Comparison of ENCODE assay signal across 29 mouse cellular contexts in the genomic region with DNA sequence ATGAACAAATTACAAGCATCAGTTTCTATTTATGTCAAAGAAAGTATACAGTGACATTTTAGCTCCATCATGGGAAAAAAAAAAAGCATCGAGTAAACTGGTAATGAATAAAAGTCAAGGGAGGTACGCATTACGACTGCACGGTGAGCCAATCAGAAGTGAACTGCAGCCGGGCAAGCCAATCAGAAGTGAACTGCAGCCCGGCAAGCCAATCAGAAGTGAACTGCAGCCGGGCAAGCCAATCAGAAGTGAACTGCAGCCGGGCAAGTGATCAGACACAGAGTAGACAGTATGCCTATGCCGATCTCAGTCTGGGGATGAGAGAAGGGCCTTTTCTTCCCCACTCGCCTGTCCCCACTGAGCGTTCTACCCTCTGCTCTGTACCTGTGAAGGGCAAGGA. TPM values are rescaled to one million over a fixed set of nuclear protein-coding genes. Genes with fewer than 3 reads are reported as not detected.
A peak's percentile ranks its signal among the peaks of the same experiment; 100 is the strongest.
DNase-seq lines count a peak whose midpoint lies in the region; ATAC-seq and TF ChIP-seq lines count a peak whose summit lies in the region.
"Had no signal": no experiment of that assay in that cellular context is flagged by ENCODE, and none has a peak within 500 bp of the region (broad histone marks: within the 10 kb centered on the region; RNA-seq: fewer than 3 reads in every experiment).

No protein-coding gene starts in this region.

- TF ChIP-seq RAD21 in CH12.LX (IDR thresholded peaks at IDR 0.05; ENCODE audit: low read depth, low read length): no peak

- TF ChIP-seq CTCF in CH12.LX (conservative IDR thresholded peaks at IDR 0.05 in 1 of 2, IDR thresholded peaks at IDR 0.05 in 1 of 2; ENCODE audit: low read depth in 2 of 2, low read length in 2 of 2): no peak

- H3K9ac ChIP-seq in CH12.LX (ENCODE audit: insufficient read depth, low read depth): no peak overlapping the region
- no peak overlapping the region for H3K9ac ChIP-seq in forebrain, embryonic 13.5 days
- H3K9ac ChIP-seq: embryonic facial prominence, embryonic 13.5 days; embryonic facial prominence, embryonic 15.5 days; forebrain, embryonic 12.5 days; forebrain, embryonic 15.5 days; forebrain, postnatal 0 days had no signal

- no peaks in the 10 kb centered on the region for H3K36me3 ChIP-seq in CH12.LX (replicated peaks in 1 of 2; ENCODE audit: control insufficient read depth in 1 of 2, insufficient read depth in 1 of 2, low read length in 1 of 2)
- no peaks in the 10 kb centered on the region for H3K36me3 ChIP-seq in forebrain, embryonic 13.5 days (ENCODE audit: poor library complexity, severe bottlenecking)
- H3K36me3 ChIP-seq: forebrain, embryonic 10.5 days; forebrain, embryonic 12.5 days; forebrain, embryonic 15.5 days; G1E had no signal

- no peaks in the 10 kb centered on the region for H3K79me2 ChIP-seq in CH12.LX (replicated peaks; ENCODE audit: control insufficient read depth, extremely low read depth, insufficient read depth, poor library complexity, severe bottlenecking)

- H3K27ac ChIP-seq in CH12.LX (ENCODE audit: insufficient read depth, low read depth): no peak overlapping the region
- no peak overlapping the region for H3K27ac ChIP-seq in forebrain, embryonic 13.5 days
- H3K27ac ChIP-seq: embryonic facial prominence, embryonic 13.5 days; embryonic facial prominence, embryonic 15.5 days; forebrain, embryonic 10.5 days; forebrain, embryonic 12.5 days; forebrain, embryonic 15.5 days had no signal

- H3K4me1 ChIP-seq in CH12.LX (ENCODE audit: control insufficient read depth in 1 of 2, insufficient read depth in 2 of 2): no peaks in the 10 kb centered on the region
- no peaks in the 10 kb centered on the region for H3K4me1 ChIP-seq in forebrain, embryonic 13.5 days
- H3K4me1 ChIP-seq: embryonic facial prominence, embryonic 13.5 days; embryonic facial prominence, embryonic 15.5 days; forebrain, embryonic 12.5 days; forebrain, embryonic 15.5 days had no signal

- TF ChIP-seq POLR2A in CH12.LX (IDR thresholded peaks at IDR 0.05; ENCODE audit: low read depth, low read length): no peak

- dilution Hi-C loops in CH12.LX (cut with MboI; ENCODE audit: extremely low pct_ligation_motif_present, extremely low pct_unique_long_range_greater_than_20kb, low sequenced_read_pairs): no loop called here

- no peaks in the 10 kb centered on the region for H3K27me3 ChIP-seq in CH12.LX (replicated peaks)
- H3K27me3 ChIP-seq in forebrain, embryonic 13.5 days: no peaks in the 10 kb centered on the region
- H3K27me3 ChIP-seq: embryonic facial prominence, embryonic 13.5 days; embryonic facial prominence, embryonic 15.5 days; forebrain, embryonic 12.5 days; forebrain, embryonic 15.5 days; Patski had no signal

- WGBS in forebrain, embryonic 13.5 days: 95% methylated on average over 11 of the region's 11 CpGs

- ATAC-seq in forebrain, embryonic 13.5 days: no peak
- ATAC-seq: CD4-positive, CD25-positive, alpha-beta regulatory T cell, adult 4 months; forebrain, embryonic 15.5 days; forebrain, postnatal 0 days; Patski had no signal

- DNase-seq in heart, adult 11 months: peak; percentile 57
- DNase-seq in heart, adult 8-10 months (ENCODE audit: low spot score): no peak
- DNase-seq in CH12.LX (ENCODE audit: extremely low read depth) (no peak), R1 (ENCODE audit: low read depth, low spot score) (peak; percentile 32)
- peak; percentile 31 for DNase-seq in testis, postnatal 14 days (ENCODE audit: low spot score)
- no peak for DNase-seq in layer of hippocampus, adult 18-20 months (ENCODE audit: low spot score in 2 of 2)
- DNase-seq: adrenal gland, adult 2 months; adrenal gland, postnatal 10 days; adrenal gland, postnatal 25 days; B cell, adult 2 months; cerebellum, adult 11 months; cerebellum, adult 18-20 months; cerebellum, adult 8-10 months; cerebellum, adult 9-11 months; cerebellum, postnatal 14 days; cerebellum, postnatal 36 days; embryo, embryonic 11 days; forebrain, postnatal 0 days had no signal

- H3K9me3 ChIP-seq in CH12.LX (replicated peaks; ENCODE audit: low read length): no peaks in the 10 kb centered on the region
- H3K9me3 ChIP-seq in forebrain, embryonic 13.5 days (replicated peaks): no peaks in the 10 kb centered on the region
- H3K9me3 ChIP-seq: embryonic facial prominence, embryonic 13.5 days; embryonic facial prominence, embryonic 15.5 days; forebrain, embryonic 10.5 days; forebrain, embryonic 12.5 days; forebrain, embryonic 15.5 days; G1E had no signal

- in situ Hi-C loops in CH12.LX (cut with MboI; ENCODE audit: low pct_ligation_motif_present, low pct_unique_long_range_greater_than_20kb, low sequenced_read_pairs): no loop called here

- H3K4me3 ChIP-seq in CH12.LX (replicated peaks in 1 of 3; ENCODE audit: low read depth in 2 of 3, low read length in 2 of 3, poor library complexity in 1 of 3): no peak overlapping the region
- no peak overlapping the region for H3K4me3 ChIP-seq in forebrain, embryonic 13.5 days
- H3K4me3 ChIP-seq: embryonic facial prominence, embryonic 13.5 days; embryonic facial prominence, embryonic 15.5 days; erythroblast, embryonic 14.5 days; forebrain, embryonic 10.5 days; forebrain, embryonic 12.5 days; forebrain, embryonic 15.5 days had no signal

- no peak overlapping the region for H3K4me2 ChIP-seq in CH12.LX (ENCODE audit: insufficient read depth, low read depth, poor library complexity, severe bottlenecking)
- H3K4me2 ChIP-seq in forebrain, embryonic 13.5 days: no peak overlapping the region
- H3K4me2 ChIP-seq: embryonic facial prominence, embryonic 13.5 days; embryonic facial prominence, embryonic 15.5 days; forebrain, embryonic 12.5 days; forebrain, embryonic 15.5 days had no signal

- TF ChIP-seq EP300 in CH12.LX (IDR thresholded peaks at IDR 0.05; ENCODE audit: low read length): no peak

TF ChIP-seq in CH12.LX, 34 proteins besides CTCF, POLR2A, EP300 and RAD21:
- peak; percentile 64; the same call in 1 of the 2 replicates for TF ChIP-seq CHD2 (IDR thresholded peaks at IDR 0.05; ENCODE audit: low read length)
- TF ChIP-seq MYC (IDR thresholded peaks at IDR 0.05; ENCODE audit: low read depth, low read length): no peak
TF ChIP-seq in CH12.LX: peak in this region for 1.

RNA-seq across cellular contexts. Expression of gene Npnt, which starts 46.7 kb away (rescaled TPM):
- total RNA-seq in heart, adult 8-10 months (2022): 1 to 10 TPM; 1.4 to 2.4 (median 1.9) TPM
- total RNA-seq in CH12.LX (2012; rRNA removed) (0.50 and 1.0 TPM in 2 replicates), CH12.LX (2014; rRNA removed) (0.08 TPM in 1 of 2 replicates, not detected in the other)
- polyA plus RNA-seq in CH12.LX (2012; ENCODE audit: insufficient read length, low read depth): 0.20 and 0.23 TPM in 2 replicates
- polyA plus RNA-seq in forebrain, embryonic 13.5 days (2015; fragmentation: Nextera tagmentation; extraction: Ambion mirVana): 3.8 and 5.7 TPM in 2 replicates
- 10 to 100 TPM; 11.9 to 12.7 TPM for total RNA-seq in layer of hippocampus, adult 18-20 months (2021)
- total RNA-seq: common myeloid progenitor, adult 5-6 weeks had no signal
- polyA plus RNA-seq: erythroblast, embryonic 14.5 days; G1E had no signal

Comparison
In these comparisons a context has a peak if more than half of its experiments do, and no peak if none do; other contexts are left out.
1. DNase-seq: peak in heart, adult 11 months (single experiment), R1 (single experiment) and testis, postnatal 14 days (single experiment); none in heart, adult 8-10 months (single experiment), CH12.LX (single experiment) and layer of hippocampus, adult 18-20 months (0 of 2).